Comparison of ENCODE assay signal across 43 mouse cellular contexts in genomic region chr1:187010071-187010470, GRCm38 (mm10). TPM values are rescaled to one million over a fixed set of nuclear protein-coding genes. Genes with fewer than 3 reads are reported as not detected.
"Had no signal": no experiment of that assay in that cellular context is flagged by ENCODE, and none has a peak within 500 bp of the region (broad histone marks: within the 10 kb centered on the region; RNA-seq: fewer than 3 reads in every experiment).

No protein-coding gene starts in this region.

- H3K4me1 ChIP-seq: heart, embryonic 12.5 days; heart, embryonic 13.5 days; heart, embryonic 15.5 days; hindbrain, embryonic 15.5 days; intestine, embryonic 15.5 days; kidney, embryonic 15.5 days had no signal

- H3K4me3 ChIP-seq: heart, embryonic 12.5 days; heart, embryonic 13.5 days; heart, embryonic 15.5 days; hindbrain, embryonic 10.5 days; hindbrain, embryonic 12.5 days; hindbrain, embryonic 13.5 days; hindbrain, embryonic 15.5 days; intestine, embryonic 15.5 days; kidney, embryonic 15.5 days; layer of hippocampus, adult 2 months; left cerebral cortex, adult 2 months had no signal

- H3K27me3 ChIP-seq: heart, embryonic 12.5 days; heart, embryonic 13.5 days; heart, embryonic 15.5 days; hindbrain, embryonic 12.5 days; hindbrain, embryonic 13.5 days; hindbrain, embryonic 15.5 days; intestine, embryonic 15.5 days; kidney, embryonic 15.5 days had no signal

- H3K4me2 ChIP-seq: heart, embryonic 12.5 days; heart, embryonic 13.5 days; heart, embryonic 15.5 days; hindbrain, embryonic 12.5 days; hindbrain, embryonic 13.5 days; hindbrain, embryonic 14.5 days; hindbrain, embryonic 15.5 days; intestine, embryonic 15.5 days; kidney, embryonic 15.5 days had no signal

- ATAC-seq: hindbrain, embryonic 16.5 days; hindbrain, postnatal 0 days; inflammation-experienced regulatory T-cells, adult 6 months; intestine, embryonic 15.5 days; intestine, embryonic 16.5 days; intestine, postnatal 0 days had no signal

- H3K9me3 ChIP-seq: heart, embryonic 12.5 days; heart, embryonic 13.5 days; heart, embryonic 15.5 days; hindbrain, embryonic 10.5 days; hindbrain, embryonic 12.5 days; hindbrain, embryonic 13.5 days; hindbrain, embryonic 15.5 days; intestine, embryonic 15.5 days; kidney, embryonic 15.5 days had no signal

- H3K27ac ChIP-seq: heart, embryonic 13.5 days; heart, embryonic 15.5 days; hindbrain, embryonic 10.5 days; hindbrain, embryonic 12.5 days; hindbrain, embryonic 13.5 days; hindbrain, embryonic 14.5 days; hindbrain, embryonic 15.5 days; hindbrain, postnatal 0 days; intestine, embryonic 15.5 days; kidney, embryonic 15.5 days; kidney, postnatal 0 days; layer of hippocampus, adult 2 months; left cerebral cortex, adult 2 months had no signal

- DNase-seq: heart, postnatal 14 days; heart, postnatal 36 days; heart, postnatal 4 days; kidney, adult 11 months; kidney, adult 18-20 months; kidney, adult 2 months; kidney, adult 8-10 months; kidney, adult 9 months; kidney, postnatal 10 days; kidney, postnatal 14 days; kidney, postnatal 25 days; kidney, postnatal 36 days; kidney, postnatal 4 days; layer of hippocampus, adult 9-11 months; layer of hippocampus, postnatal 36 days had no signal

- H3K9ac ChIP-seq: heart, embryonic 12.5 days; heart, embryonic 13.5 days; heart, embryonic 15.5 days; hindbrain, embryonic 12.5 days; hindbrain, embryonic 13.5 days; hindbrain, embryonic 14.5 days; hindbrain, embryonic 15.5 days; intestine, embryonic 15.5 days; kidney, embryonic 15.5 days had no signal

- H3K36me3 ChIP-seq: heart, embryonic 12.5 days; heart, embryonic 13.5 days; heart, embryonic 15.5 days; hindbrain, embryonic 10.5 days; hindbrain, embryonic 12.5 days; hindbrain, embryonic 13.5 days; hindbrain, embryonic 15.5 days; intestine, embryonic 15.5 days; kidney, embryonic 15.5 days had no signal

RNA-seq across cellular contexts. Expression of gene D1Pas1, which starts 42.9 kb away (rescaled TPM):
- total RNA-seq: heart, adult 8-10 months; heart, postnatal 36 days; hematopoietic stem cell, adult 5-6 weeks; hindbrain, postnatal 0 days; layer of hippocampus, adult 18-20 months; layer of hippocampus, adult 8-10 months; layer of hippocampus, postnatal 14 days; layer of hippocampus, postnatal 25 days; layer of hippocampus, postnatal 36 days; left cerebral cortex, adult 18-20 months; left cerebral cortex, adult 2 months had no signal
- polyA plus RNA-seq: hindbrain, postnatal 0 days; inflammation-experienced regulatory T-cells, adult 6 months; intestine, postnatal 0 days; kidney, embryonic 14.5 days; kidney, embryonic 16.5 days; kidney, postnatal 0 days; large intestine, adult 2 months had no signal
